Mouse (Mus musculus) c-Kit-positive CD71-negative TER-119-negative erythroid progenitor cells, embryonic 14.5 days (primary cell): ENCODE results near the gene Kif2c.
"Not testable (repeated sequence)": the region's sequence is repeated elsewhere in the genome, so short reads cannot be mapped to it uniquely, and the experiment has no call there.

Experiments
- DNase-seq: peaks from one replicate; pipeline ENCODE4 v3.0.0-alpha.2; 2013; ENCODE audit warnings: low read depth

The Kif2c gene

GRCm38 (mm10) chr4:117189382-117189855, 7.0 kb upstream of the Kif2c start:
- DNase-seq: peak; percentile 89

GRCm38 (mm10) chr4:117188969-117189368, 6.5 kb upstream of the Kif2c start:
- no peak for DNase-seq

- DNase-seq: not testable (repeated sequence)
Observed at GRCm38 (mm10) chr4:117182759-117183096, 289 bp upstream of the Kif2c start.

DNA sequence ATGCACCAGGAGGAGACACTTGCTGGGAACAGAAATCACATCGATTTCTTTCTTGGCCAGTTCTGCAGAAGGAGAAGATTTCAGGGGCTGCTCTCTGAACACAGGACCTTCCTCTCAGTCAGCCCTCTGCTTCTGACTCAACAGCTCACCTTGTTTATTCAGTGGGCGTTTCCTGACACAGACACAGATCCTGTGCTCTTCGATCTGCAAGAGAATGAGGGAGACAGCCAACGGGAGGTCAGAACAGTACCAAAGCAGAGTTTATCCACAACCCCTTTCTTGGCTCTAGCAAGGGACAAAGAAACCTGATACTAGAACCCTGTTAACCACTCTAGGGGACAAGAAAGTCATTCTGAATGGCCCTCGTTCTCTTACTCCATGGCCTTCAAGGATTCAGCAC, 12.5 kb downstream of the Kif2c start:
- DNase-seq: no peak

GRCm38 (mm10) chr4:117161183-117161582, 21.3 kb downstream of the Kif2c start:
- no peak for DNase-seq

DNA sequence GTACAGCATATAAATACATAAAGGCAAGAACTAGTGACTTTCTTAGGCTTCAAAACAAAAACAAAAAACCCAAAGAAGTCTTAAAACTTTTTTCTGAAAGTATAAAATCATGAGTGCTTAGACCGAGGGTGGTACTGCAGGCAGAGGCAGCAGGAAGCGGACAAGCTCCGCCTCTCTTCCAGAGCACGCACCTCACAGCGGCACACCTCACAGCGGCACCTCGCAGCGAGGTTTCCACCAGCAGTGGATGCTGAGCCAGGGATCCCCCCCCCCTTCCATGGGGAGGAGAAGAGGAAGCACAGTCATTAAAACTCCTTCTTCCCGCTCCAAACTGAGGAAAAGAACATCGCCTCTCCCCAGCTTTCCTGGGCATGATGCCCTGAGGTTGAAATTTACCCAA, 22.8 kb downstream of the Kif2c start:
- no peak for DNase-seq

GRCm38 (mm10) chr4:117156372-117156771, 26.1 kb downstream of the Kif2c start:
- no peak for DNase-seq

DNA sequence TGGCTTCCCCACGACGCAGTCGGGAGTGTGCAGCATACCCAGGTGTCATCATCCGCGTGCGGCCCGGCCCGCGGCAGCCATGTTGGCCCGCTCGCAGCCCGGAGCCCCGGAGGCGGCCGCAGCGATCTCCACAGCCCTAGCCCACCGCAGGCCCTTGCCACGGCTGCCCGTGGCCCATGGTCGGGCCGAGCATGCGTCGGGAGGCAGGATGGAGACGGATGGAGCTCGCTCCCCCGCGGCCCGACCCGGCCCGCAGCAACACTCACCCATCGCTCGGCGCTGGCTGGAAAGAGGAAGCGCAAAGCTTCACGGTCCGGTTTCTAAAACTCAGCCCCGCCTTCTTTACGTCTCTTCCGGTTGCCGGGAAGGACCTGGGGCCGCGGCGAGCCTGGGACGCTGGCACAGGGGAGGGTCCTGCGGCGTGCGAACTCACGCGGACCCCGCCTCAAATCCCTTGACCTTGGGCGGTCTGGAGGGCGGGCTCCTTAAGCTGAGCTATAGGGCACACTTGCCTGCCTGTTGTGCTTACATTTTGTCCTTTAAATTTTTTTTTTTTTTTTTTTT, 26.6 kb downstream of the Kif2c start, which contains the start of gene Rps8:
Rps8 (minus strand) TSS at position 452 of the 564 bp plus-strand sequence.
- DNase-seq: peak; percentile 72

DNA sequence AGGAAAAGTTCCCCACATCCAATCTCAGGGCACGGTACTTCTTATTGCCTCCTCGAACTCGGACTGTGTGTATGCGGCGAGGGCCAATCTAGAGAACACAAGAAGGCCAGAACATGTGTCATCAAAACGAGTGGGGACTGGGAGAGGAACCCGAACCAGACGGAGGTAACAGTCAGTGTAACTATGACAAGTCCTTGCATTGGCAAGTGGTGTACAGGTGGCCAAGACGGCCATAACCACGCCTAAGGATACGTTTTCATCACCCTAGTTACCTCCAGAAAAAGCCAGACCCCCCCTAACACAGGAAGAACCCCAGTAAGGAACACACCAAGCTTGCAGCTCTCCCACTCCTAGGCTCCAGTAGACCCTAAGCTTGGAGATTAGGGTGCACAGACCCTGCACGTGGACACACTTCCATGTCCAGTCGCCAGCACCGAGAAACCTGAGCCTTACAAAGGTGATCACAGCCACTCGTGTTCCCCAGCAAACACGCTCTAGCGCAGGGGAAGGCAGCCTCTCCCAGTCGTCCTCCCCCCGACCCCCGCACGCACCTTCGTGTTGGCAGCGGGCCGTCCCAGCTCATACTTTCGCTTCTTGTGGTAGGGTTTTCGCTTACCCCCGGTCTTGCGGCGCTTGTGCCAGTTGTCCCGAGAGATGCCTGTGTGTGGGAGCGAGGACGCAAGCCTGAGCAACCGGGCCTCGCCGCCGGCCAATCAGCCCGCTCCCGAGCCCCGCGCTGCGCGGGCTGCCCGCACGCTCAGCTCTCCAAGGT, 27.2 kb downstream of the Kif2c start:
- no peak for DNase-seq

DNA sequence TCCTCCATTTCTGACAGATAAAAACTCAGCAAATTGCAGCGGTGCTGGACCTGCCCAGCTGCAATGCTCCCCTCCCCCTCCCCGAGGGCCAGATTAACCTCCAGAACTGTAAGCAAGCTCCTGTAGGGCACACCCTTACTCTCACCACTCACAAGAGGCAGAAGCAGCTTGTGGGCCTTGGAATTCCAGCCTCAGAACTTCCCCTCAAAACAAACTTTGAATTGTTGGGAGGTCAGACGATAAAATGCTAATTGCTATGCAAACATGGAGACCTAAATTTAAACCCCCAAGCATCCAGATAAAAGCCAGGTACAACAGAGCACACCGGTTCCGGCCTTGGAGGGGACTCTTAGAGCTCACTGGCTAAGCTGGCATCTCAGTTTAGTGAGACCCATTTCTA, 29.7 kb downstream of the Kif2c start:
- no peak for DNase-seq

GRCm38 (mm10) chr4:117151416-117151815, 31.0 kb downstream of the Kif2c start:
- DNase-seq: no peak

DNA sequence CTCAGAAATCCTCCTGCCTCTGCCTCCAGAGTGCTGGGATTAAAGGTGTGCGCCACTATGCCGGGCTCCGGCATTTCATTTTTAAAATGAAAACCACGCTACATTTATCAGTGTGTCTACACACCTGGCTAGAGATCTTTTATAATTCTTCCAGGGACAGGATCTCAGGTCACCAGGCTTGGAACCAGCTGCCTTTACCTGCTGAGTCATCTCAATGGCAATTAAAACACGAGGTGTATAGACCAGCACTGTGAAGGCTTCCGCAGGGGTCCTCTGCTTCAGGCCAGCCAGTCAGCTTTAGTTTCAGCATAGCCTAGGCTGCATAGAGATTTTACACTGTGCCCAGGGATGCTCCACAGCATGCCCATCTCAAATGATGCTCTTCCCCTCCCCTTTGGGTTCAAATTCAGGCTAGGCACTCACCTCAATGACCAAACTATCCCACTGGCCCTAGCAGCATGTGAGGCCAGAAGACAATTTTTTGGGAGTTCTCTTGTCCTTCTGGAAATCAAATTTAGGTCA, 32.2 kb downstream of the Kif2c start:
- DNase-seq: no peak

- DNase-seq: no peak
Observed at GRCm38 (mm10) chr4:117149291-117150211, 32.9 kb downstream of the Kif2c start.

DNA sequence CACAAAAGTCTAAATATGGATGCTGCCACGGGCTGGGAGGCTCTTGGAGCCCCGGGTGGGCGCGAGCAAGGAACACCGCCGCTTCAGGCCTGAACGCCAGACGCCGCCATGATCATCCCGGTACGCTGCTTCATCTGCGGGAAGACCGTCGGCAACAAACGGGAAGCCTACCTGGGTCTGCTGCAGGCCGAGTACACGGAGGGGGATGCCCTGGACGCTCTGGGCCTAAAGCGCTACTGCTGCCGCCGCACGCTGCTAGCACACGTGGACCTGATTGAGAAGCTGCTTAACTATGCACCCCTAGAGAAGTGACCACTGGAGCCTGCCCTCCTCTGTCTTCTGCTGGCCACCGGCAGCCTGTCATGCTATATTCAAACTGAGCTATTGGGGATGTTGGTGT, 33.6 kb downstream of the Kif2c start:
- DNase-seq: no peak

- no peak for DNase-seq
Observed at GRCm38 (mm10) chr4:117148047-117148713, 34.3 kb downstream of the Kif2c start.

GRCm38 (mm10) chr4:117146176-117146575, 36.3 kb downstream of the Kif2c start:
- peak; percentile 98 for DNase-seq

- no peak for DNase-seq
Observed at GRCm38 (mm10) chr4:117145248-117145647, 37.2 kb downstream of the Kif2c start.

- DNase-seq: no peak
Observed at GRCm38 (mm10) chr4:117143023-117143422, 39.4 kb downstream of the Kif2c start.

DNA sequence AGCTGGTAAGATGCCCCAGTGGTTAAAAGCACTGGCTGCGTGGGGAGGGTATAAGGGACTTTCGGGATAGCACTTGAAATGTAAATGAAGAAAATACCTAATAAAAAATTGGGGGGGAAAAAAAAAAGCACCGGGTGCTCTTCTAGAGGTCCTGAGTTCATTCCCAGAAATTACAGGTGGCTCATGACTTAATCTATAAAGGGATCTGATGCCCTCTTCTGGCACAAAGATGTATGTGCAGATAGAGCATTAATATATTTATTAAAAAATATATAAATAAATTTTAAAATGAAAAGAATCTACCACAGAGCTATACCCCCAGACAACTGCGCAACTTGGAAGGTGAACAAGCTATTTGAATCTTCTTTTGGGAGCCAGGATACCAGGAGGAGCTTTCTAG, 41.8 kb downstream of the Kif2c start:
- no peak for DNase-seq

DNA sequence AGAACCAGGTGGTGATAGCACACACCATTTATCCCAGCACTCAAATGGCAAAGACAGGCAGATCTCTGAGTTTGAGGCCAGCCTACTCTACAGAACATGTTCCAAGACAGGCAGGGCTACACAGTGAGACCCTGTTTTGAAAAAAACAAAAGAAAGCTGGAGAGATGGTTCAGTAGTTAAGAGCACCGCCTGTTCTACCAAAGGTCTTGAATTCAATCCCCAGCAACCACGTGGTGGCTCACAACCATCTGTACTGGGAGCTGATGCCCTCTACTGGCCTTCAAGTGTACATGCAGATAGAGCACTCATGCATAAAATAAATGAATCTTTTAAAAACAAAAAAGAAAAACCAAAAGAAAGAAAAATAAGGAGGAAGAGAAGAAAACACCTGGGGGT, 43.2 kb downstream of the Kif2c start:
- no peak for DNase-seq

GRCm38 (mm10) chr4:117138295-117139216, 43.9 kb downstream of the Kif2c start:
- no peak for DNase-seq
